Mouse (Mus musculus) neural tube, embryonic 15.5 days (tissue): Measurements from ENCODE around the gene Kpna6. TPM values are rescaled to one million over a fixed set of nuclear protein-coding genes. Genes with fewer than 3 reads are reported as not detected.

Experiments used
- ATAC-seq: fragments of 200-750 bp; cut with Nextera tagmentation; 2 replicates; pipeline ENCODE4 v1.8.0; 2017; ENCODE audit warnings: mild to moderate bottlenecking, moderate TSS enrichment, moderate library complexity; ENCODE audit not compliant: low FRiP score
- H3K27ac ChIP-seq: fragments of 300-500 bp; sonication (generic); replicated peaks from 2 replicates; pipeline ENCODE4 v1.5.1; 2015; ENCODE audit warnings: mild to moderate bottlenecking, inconsistent platforms
- H3K27me3 ChIP-seq: fragments of 300-500 bp; sonication (generic); replicated peaks from 2 replicates; pipeline ENCODE4 v1.6.1; 2015; ENCODE audit warnings: inconsistent platforms
- H3K36me3 ChIP-seq: fragments of 300-500 bp; sonication (generic); 2 replicates; pipeline ENCODE4 v1.6.1; 2015; ENCODE audit warnings: inconsistent platforms
- H3K4me1 ChIP-seq: fragments of 300-500 bp; sonication (generic); 2 replicates; pipeline ENCODE4 v1.6.1; 2015; ENCODE audit warnings: inconsistent platforms
- H3K4me2 ChIP-seq: fragments of 300-500 bp; sonication (generic); 2 replicates; pipeline ENCODE4 v1.6.1; 2015; ENCODE audit warnings: inconsistent platforms, mild to moderate bottlenecking, moderate library complexity
- H3K4me3 ChIP-seq: fragments of 300-500 bp; sonication (generic); replicated peaks from 2 replicates; pipeline ENCODE4 v1.5.1; 2015; ENCODE audit warnings: mild to moderate bottlenecking, inconsistent platforms
- H3K9ac ChIP-seq: fragments of 300-500 bp; sonication (generic); replicated peaks from 2 replicates; pipeline ENCODE4 v1.6.1; 2015; ENCODE audit warnings: mild to moderate bottlenecking, inconsistent platforms
- H3K9me3 ChIP-seq: fragments of 300-500 bp; sonication (generic); replicated peaks from 2 replicates; pipeline ENCODE4 v1.6.1; 2016; ENCODE audit warnings: inconsistent platforms
- WGBS: fragments of 180-500 bp; shearing (Covaris S2); methylation state at CpG from one replicate; pipeline ENCODE4 v1.1.7; 2015; ENCODE audit warnings: mixed read lengths; 5-methylcytosine and 5-hydroxymethylcytosine counted together
- polyA plus RNA-seq: library from polyadenylated mRNA; unstranded; fragments of >200 nt; fragmentation: Nextera tagmentation; extraction: Ambion mirVana; gene quantifications from 2 replicates; pipeline ENCODE4 v1.2.1, GENCODE M21; 2015

Kpna6 gene
- polyA plus RNA-seq, 1 experiment from 2014 or later = 17.9 TPM

- no peaks in the 10 kb centered on the region for H3K9me3 ChIP-seq
- H3K4me1 ChIP-seq = peaks cover 37% of the 10 kb centered on the region
- H3K9ac ChIP-seq = 0 out of 2 replicates have a peak overlapping the region, but pooled peaks have one; percentile 28
- H3K36me3 ChIP-seq = peaks cover 35% of the 10 kb centered on the region
- no peak for ATAC-seq
- WGBS = 43% methylated on average over 5 of the region's 5 CpGs
- H3K27me3 ChIP-seq = no peaks in the 10 kb centered on the region
- 0 out of 2 replicates have a peak overlapping the region, but pooled peaks have one; percentile 6 for H3K4me3 ChIP-seq
- peak overlapping the region; percentile 94 for H3K4me2 ChIP-seq
- H3K27ac ChIP-seq = peak overlapping the region; percentile 54; the same call in 1 of the 2 replicates
These were observed 30.8 kb downstream of the Kpna6 start for GRCm38 (mm10) chr4:129641756-129642155.

- WGBS = under 1% methylated on average over 60 of the region's 60 CpGs
- H3K9ac ChIP-seq = peak within 1 kb of the TSS; percentile 76
- H3K9me3 ChIP-seq = no peaks in the 10 kb centered on the region
- peaks cover 37% of the 10 kb centered on the region for H3K4me1 ChIP-seq
- H3K36me3 ChIP-seq = peaks cover 40% of the 10 kb centered on the region
- no peaks in the 10 kb centered on the region for H3K27me3 ChIP-seq
- peak within 1 kb of the TSS; percentile 65 for H3K4me3 ChIP-seq
- H3K4me2 ChIP-seq = peak within 1 kb of the TSS; percentile 94
- ATAC-seq = peak; percentile 97
- H3K27ac ChIP-seq = peak within 1 kb of the TSS; percentile 97
These were observed 31.7 kb downstream of the Kpna6 start, which contains the start of gene Txlna for GRCm38 (mm10) chr4:129640638-129641467. Txlna (minus strand) TSS chr4:129641065.

- Histone ChIP-seq H3K9me3 (no peaks in the 10 kb centered on the region), H3K9ac (peak overlapping the region; percentile 76), H3K36me3 (peaks cover 38% of the 10 kb centered on the region), H3K4me3 (peak overlapping the region; percentile 65), H3K27ac (peak overlapping the region; percentile 97), H3K4me1 (peaks cover 37% of the 10 kb centered on the region), H3K27me3 (no peaks in the 10 kb centered on the region), H3K4me2 (peak overlapping the region; percentile 94)
- 6% methylated on average over 17 of the region's 17 CpGs for WGBS
- no peak for ATAC-seq
These were observed 32.4 kb downstream of the Kpna6 start for GRCm38 (mm10) chr4:129640101-129640637.

GRCm38 (mm10) chr4:129639221-129639620, 33.3 kb downstream of the Kpna6 start:
- peak overlapping the region; percentile 65 for H3K4me3 ChIP-seq
- H3K36me3 ChIP-seq = peaks cover 38% of the 10 kb centered on the region
- H3K9ac ChIP-seq = no peak overlapping the region
- H3K4me2 ChIP-seq = peak overlapping the region; percentile 94
- no peak for ATAC-seq
- H3K27ac ChIP-seq = no peak overlapping the region
- H3K9me3 ChIP-seq = no peaks in the 10 kb centered on the region
- 88% methylated on average over 15 of the region's 15 CpGs for WGBS
- H3K27me3 ChIP-seq = no peaks in the 10 kb centered on the region
- peaks cover 37% of the 10 kb centered on the region for H3K4me1 ChIP-seq

- Histone ChIP-seq H3K27ac (no peak overlapping the region), H3K27me3 (no peaks in the 10 kb centered on the region), H3K36me3 (peaks cover 87% of the 10 kb centered on the region), H3K4me3 (no peak overlapping the region), H3K4me2 (no peak overlapping the region), H3K9ac (no peak overlapping the region), H3K9me3 (no peaks in the 10 kb centered on the region), H3K4me1 (peaks cover 26% of the 10 kb centered on the region)
- no peak for ATAC-seq
- 93% methylated on average over 6 of the region's 6 CpGs for WGBS
These were observed 38.7 kb downstream of the Kpna6 start for GRCm38 (mm10) chr4:129633852-129634251.

GRCm38 (mm10) chr4:129631867-129632266, 40.7 kb downstream of the Kpna6 start:
- Histone ChIP-seq H3K4me3 (no peak overlapping the region), H3K36me3 (peaks cover 95% of the 10 kb centered on the region), H3K27ac (no peak overlapping the region), H3K4me2 (no peak overlapping the region), H3K9ac (no peak overlapping the region), H3K4me1 (peaks cover 9% of the 10 kb centered on the region), H3K9me3 (no peaks in the 10 kb centered on the region), H3K27me3 (no peaks in the 10 kb centered on the region)
- WGBS = 93% methylated on average over 12 of the region's 12 CpGs
- no peak for ATAC-seq

GRCm38 (mm10) chr4:129630944-129631343, 41.6 kb downstream of the Kpna6 start:
- H3K36me3 ChIP-seq = peaks cover 95% of the 10 kb centered on the region
- no peaks in the 10 kb centered on the region for H3K27me3 ChIP-seq
- no peaks in the 10 kb centered on the region for H3K9me3 ChIP-seq
- H3K27ac ChIP-seq = no peak overlapping the region
- no peak for ATAC-seq
- H3K9ac ChIP-seq = no peak overlapping the region
- H3K4me3 ChIP-seq = no peak overlapping the region
- H3K4me2 ChIP-seq = no peak overlapping the region
- 68% methylated on average over 4 of the region's 4 CpGs for WGBS
- H3K4me1 ChIP-seq = peaks cover 12% of the 10 kb centered on the region

- 77% methylated on average over 6 of the region's 6 CpGs for WGBS
- Histone ChIP-seq H3K9ac (no peak overlapping the region), H3K4me2 (no peak overlapping the region), H3K27me3 (no peaks in the 10 kb centered on the region), H3K36me3 (peaks cover 51% of the 10 kb centered on the region), H3K4me3 (no peak overlapping the region), H3K4me1 (peaks cover 44% of the 10 kb centered on the region), H3K27ac (peak overlapping the region; percentile 93), H3K9me3 (no peaks in the 10 kb centered on the region)
- no peak for ATAC-seq
These were observed 46.5 kb downstream of the Kpna6 start for GRCm38 (mm10) chr4:129626035-129626434.

- Histone ChIP-seq H3K27me3 (no peaks in the 10 kb centered on the region), H3K27ac (peak overlapping the region; percentile 93), H3K4me2 (peak overlapping the region; percentile 68), H3K9ac (peak overlapping the region; percentile 74), H3K36me3 (peaks cover 45% of the 10 kb centered on the region), H3K4me3 (0 out of 2 replicates have a peak overlapping the region, but pooled peaks have one; percentile 64), H3K4me1 (peaks cover 47% of the 10 kb centered on the region), H3K9me3 (no peaks in the 10 kb centered on the region)
- WGBS = 49% methylated on average over 4 of the region's 4 CpGs
- ATAC-seq = no peak
These were observed 47.1 kb downstream of the Kpna6 start for GRCm38 (mm10) chr4:129625496-129625895.

GRCm38 (mm10) chr4:129625029-129625370, 47.6 kb downstream of the Kpna6 start:
- peak overlapping the region; percentile 64 for H3K4me3 ChIP-seq
- peak overlapping the region; percentile 74 for H3K9ac ChIP-seq
- peaks cover 43% of the 10 kb centered on the region for H3K36me3 ChIP-seq
- no peaks in the 10 kb centered on the region for H3K27me3 ChIP-seq
- peak overlapping the region; percentile 68 for H3K4me2 ChIP-seq
- no peaks in the 10 kb centered on the region for H3K9me3 ChIP-seq
- 5% methylated on average over 6 of the region's 6 CpGs for WGBS
- H3K4me1 ChIP-seq = peaks cover 48% of the 10 kb centered on the region
- ATAC-seq = peak; percentile 10; the same call in 1 of the 2 replicates
- H3K27ac ChIP-seq = peak overlapping the region; percentile 93

- Histone ChIP-seq H3K9ac (peak overlapping the region; percentile 74), H3K27me3 (no peaks in the 10 kb centered on the region), H3K4me1 (peaks cover 48% of the 10 kb centered on the region), H3K4me3 (peak overlapping the region; percentile 64), H3K36me3 (peaks cover 39% of the 10 kb centered on the region), H3K9me3 (no peaks in the 10 kb centered on the region), H3K27ac (peak overlapping the region; percentile 93), H3K4me2 (peak overlapping the region; percentile 68)
- ATAC-seq = peak; percentile 94
- WGBS = 0% methylated on average over 18 of the region's 18 CpGs
These were observed 48.1 kb downstream of the Kpna6 start for GRCm38 (mm10) chr4:129624281-129625028.
